Mouse (Mus musculus) heart, adult 11 months (tissue): ENCODE data around the gene Gm15023.
"Not testable (repeated sequence)": the region's sequence is repeated elsewhere in the genome, so short reads cannot be mapped to it uniquely, and the experiment has no call there.

ENCODE experiments used
- DNase-seq: peaks from one replicate; pipeline ENCODE4 v3.0.0; 2022

Gm15023 gene

DNA sequence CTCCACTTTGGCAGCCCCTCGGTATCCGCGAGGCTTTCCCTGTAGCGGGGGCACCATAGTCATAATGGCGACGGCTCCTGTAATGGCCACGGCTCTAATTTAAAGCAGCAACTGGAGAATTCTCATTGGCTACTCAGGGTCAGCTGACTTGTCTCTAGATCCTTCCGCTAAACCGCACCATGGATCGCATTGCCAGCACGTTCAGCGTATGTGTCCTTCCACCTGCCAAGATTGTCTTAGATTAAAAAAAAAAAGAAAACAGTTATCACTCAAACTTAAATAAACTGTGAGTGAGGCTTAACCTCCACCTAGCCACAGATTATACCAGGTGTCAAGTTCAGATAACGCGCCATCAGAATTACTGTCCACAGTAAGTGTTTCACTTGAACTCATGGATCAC is at the start of gene Gm15023:
Gm15023 (minus strand) TSS at position 101 of the 400 bp plus-strand sequence.
- not testable (repeated sequence) for DNase-seq

DNA sequence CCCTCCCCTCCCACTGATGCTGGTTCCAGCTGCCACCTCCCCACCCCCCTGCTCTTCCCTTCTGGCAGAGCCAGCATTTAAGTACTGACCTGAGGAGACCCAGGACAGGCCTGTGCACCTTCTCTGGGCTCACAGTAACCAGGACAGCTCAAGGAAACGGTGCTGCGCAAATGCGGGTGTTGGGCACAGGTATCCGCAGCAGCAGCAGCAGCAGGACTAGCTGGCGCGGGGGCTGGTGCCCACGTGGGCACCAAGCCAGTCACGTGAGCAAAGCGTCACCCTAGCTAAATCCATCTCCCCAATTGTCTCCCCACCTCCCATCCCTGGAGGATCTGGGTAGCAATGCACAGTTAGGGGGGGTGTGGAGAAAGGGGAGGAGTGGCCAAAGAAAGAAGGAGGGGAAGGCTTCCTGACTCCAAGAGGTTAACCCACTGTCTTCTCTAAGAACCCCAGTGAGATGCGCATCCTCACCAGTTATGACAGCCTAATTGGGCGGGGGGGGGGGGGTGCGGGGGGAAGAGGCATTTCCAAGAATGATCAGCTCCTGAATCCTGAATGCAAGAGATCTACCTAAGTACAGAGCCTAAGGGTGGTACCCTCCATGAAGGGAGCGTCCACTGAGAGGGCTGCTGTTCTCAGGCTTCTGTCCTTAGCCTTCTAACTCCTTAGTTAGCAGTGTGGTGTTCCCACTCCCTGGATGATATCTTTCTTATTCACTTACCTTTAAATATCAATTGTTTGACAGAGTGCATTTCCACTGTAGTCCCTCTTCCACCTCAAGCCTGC is 33.2 kb upstream of the Gm15023 start, which contains the start of gene Tceal6:
Tceal6 (minus strand) TSS at position 252 of the 786 bp plus-strand sequence.
- DNase-seq: no peak

DNA sequence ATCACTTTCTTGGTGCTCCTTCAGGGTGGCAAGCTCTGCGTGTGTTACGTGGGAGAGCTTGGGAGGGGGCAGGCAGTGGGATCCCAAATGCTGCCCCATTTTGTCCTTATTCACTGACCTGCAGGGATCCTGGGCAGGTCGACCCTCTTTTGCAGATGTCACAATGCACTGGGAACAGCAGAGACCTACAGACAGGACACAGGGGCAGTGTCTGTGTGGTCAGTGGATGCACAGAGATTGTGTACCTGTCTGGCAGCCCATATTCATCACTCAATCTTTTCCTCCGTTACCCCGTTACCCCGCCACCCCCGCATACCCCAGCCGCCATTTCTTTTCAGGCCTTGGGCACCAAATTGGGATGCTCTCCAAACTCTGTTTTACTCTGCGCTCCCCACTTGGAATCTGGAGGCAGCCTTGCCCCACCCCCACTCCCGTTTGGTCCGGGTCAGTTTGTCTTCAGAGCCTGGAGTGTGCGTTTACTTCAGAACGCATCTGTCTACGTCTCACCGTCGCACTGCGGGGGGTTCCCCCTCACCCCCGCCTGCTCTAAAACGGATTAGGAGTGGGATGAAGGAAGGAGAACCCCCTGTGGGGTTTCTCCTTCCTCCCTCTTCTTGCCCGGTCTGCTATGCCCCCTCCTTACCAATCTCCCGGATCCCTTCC is 32.5 kb upstream of the Gm15023 start:
- not testable (repeated sequence) for DNase-seq

DNA sequence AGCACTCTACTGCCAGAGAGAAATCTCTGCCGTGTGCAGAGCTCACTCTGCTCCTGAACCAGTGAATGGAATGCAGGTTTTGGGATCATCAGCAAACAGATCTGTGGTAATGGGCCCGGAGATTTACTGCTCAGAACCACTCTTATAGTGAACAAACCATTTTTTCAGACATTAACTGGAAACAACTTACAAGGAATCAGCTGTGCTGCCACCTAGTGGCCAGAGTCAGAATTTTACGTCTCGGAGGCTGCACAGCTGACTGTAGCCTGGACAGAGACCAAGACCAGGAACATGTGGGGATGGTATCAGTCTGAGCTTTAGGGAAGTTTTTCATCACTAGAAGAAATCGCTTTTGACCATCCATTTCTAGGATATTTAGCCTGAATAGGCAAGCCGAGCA is 12.5 kb upstream of the Gm15023 start:
- not testable (repeated sequence) for DNase-seq

DNA sequence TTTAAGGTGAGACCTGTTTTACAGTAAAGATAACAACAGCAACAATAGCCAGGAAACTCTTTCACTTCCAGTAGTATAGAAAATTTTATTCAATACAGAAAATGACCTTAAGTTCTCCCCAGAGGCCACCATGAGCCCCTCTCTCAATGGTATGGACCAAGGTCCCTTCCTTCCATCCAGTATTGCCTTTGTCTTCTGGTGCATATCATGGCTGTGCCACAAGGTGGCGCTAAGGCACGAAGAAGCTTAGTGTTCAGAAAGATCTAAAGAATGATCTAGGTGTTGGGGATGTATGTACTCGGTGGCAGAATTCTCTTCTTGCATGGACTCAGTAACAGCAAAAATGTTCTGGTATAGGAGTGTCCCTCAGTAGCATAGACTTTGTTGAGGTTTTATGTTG is 11.2 kb upstream of the Gm15023 start:
- DNase-seq: not testable (repeated sequence)
